10 mouse cellular contexts compared by ENCODE assay signal in the genomic region with DNA sequence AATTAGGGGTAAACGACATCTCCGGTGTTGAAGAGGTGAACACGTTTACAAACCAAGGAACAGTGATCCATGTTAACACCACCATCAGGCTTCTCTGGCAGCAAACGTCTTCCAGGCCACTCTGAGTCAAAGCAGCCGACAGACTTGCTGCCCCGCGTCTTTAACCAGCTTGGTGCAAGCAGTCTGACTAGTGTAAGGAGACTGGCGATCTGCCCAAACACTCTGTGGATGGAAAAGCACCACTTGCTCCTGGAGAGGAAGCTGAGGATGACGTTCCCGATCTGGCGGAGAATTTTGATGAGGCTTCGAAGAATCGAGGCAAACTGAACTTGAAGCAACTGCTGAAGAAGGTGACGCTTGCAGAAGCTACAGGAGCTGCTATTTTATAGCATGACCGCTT. TPM values are rescaled to one million over a fixed set of nuclear protein-coding genes. Genes with fewer than 3 reads are reported as not detected.
A peak's percentile ranks its signal among the peaks of the same experiment; 100 is the strongest.
DNase-seq lines count a peak whose midpoint lies in the region; ATAC-seq and TF ChIP-seq lines count a peak whose summit lies in the region.
"Had no signal": no experiment of that assay in that cellular context is flagged by ENCODE, and none has a peak within 500 bp of the region (broad histone marks: within the 10 kb centered on the region; RNA-seq: fewer than 3 reads in every experiment).

No protein-coding gene starts in this region.

- DNase-seq in cerebellum, postnatal 14 days: peak; percentile 51 to 54
- no peak for DNase-seq in cerebellum, adult 9-10 months
- peak; percentile 24 for DNase-seq in kidney, postnatal 0 days (ENCODE audit: low spot score)
- no peak for DNase-seq in kidney, adult 11 months
- DNase-seq in 3134 (ENCODE audit: extremely low read depth, insufficient read length, low spot score): peak; percentile 24
- peak; percentile 67 for DNase-seq in limb, embryonic 14.5 days (ENCODE audit: low spot score)
- DNase-seq in c-Kit-positive CD71-positive TER-119-positive erythroid progenitor cells, embryonic 14.5 days (ENCODE audit: low spot score): no peak
- DNase-seq: cerebellum, adult 11-12 months had no signal

- ATAC-seq in kidney, postnatal 0 days (replicated peaks; ENCODE audit: low FRiP score, low read depth): no peak
- ATAC-seq in limb, embryonic 14.5 days (ENCODE audit: low FRiP score, low read depth): no peak
- ATAC-seq in erythroid progenitor cell, adult 5-6 weeks (replicated peaks; ENCODE audit: low FRiP score, poor library complexity, severe bottlenecking): no peak
- ATAC-seq: liver, embryonic 12.5 days had no signal

- 63% methylated on average over 15 of the region's 15 CpGs for WGBS in kidney, postnatal 0 days
- WGBS in limb, embryonic 14.5 days: 45% methylated on average over 15 of the region's 15 CpGs

- no peak for TF ChIP-seq POLR2A in limb, embryonic 14.5 days (IDR thresholded peaks at IDR 0.05; ENCODE audit: borderline replicate concordance, extremely low read depth, insufficient read depth, insufficient read length)

- H3K9ac ChIP-seq in kidney, postnatal 0 days (ENCODE audit: low read depth, low read length): no peak overlapping the region
- H3K9ac ChIP-seq in limb, embryonic 14.5 days (ENCODE audit: low read depth, low read length, severe bottlenecking): no peak overlapping the region
- H3K9ac ChIP-seq: liver, embryonic 12.5 days had no signal

- no peaks in the 10 kb centered on the region for H3K9me3 ChIP-seq in kidney, postnatal 0 days (replicated peaks; ENCODE audit: low read length)
- H3K9me3 ChIP-seq in limb, embryonic 14.5 days (ENCODE audit: control insufficient read depth, low read length): no peaks in the 10 kb centered on the region
- H3K9me3 ChIP-seq: liver, embryonic 12.5 days had no signal

- H3K4me3 ChIP-seq in kidney, postnatal 0 days (replicated peaks; ENCODE audit: low read depth, low read length): no peak overlapping the region
- H3K4me3 ChIP-seq in limb, embryonic 14.5 days (replicated peaks; ENCODE audit: low read length): no peak overlapping the region
- H3K4me3 ChIP-seq: liver, embryonic 12.5 days had no signal

- H3K27ac ChIP-seq in kidney, postnatal 0 days: no peak overlapping the region
- H3K27ac ChIP-seq in limb, embryonic 14.5 days (replicated peaks; ENCODE audit: low read depth, low read length): peak overlapping the region; percentile 48; the same call in 1 of the 2 replicates

- no peaks in the 10 kb centered on the region for H3K36me3 ChIP-seq in kidney, postnatal 0 days (ENCODE audit: insufficient read depth, low read length)
- H3K36me3 ChIP-seq in limb, embryonic 14.5 days (ENCODE audit: control insufficient read depth, insufficient read depth, low read length): no peaks in the 10 kb centered on the region
- H3K36me3 ChIP-seq: liver, embryonic 12.5 days had no signal

- H3K27me3 ChIP-seq in kidney, postnatal 0 days (ENCODE audit: insufficient read depth, low read length): no peaks in the 10 kb centered on the region
- no peaks in the 10 kb centered on the region for H3K27me3 ChIP-seq in limb, embryonic 14.5 days (ENCODE audit: control insufficient read depth, insufficient read depth, low read length)
- H3K27me3 ChIP-seq: liver, embryonic 12.5 days had no signal

- H3K4me2 ChIP-seq in kidney, postnatal 0 days (ENCODE audit: low read length): no peak overlapping the region
- H3K4me2 ChIP-seq in limb, embryonic 14.5 days (replicated peaks; ENCODE audit: low read depth, low read length, severe bottlenecking): no peak overlapping the region
- H3K4me2 ChIP-seq: liver, embryonic 12.5 days had no signal

- TF ChIP-seq CTCF in kidney, postnatal 0 days (IDR thresholded peaks at IDR 0.05; ENCODE audit: low read depth): no peak

- no peaks in the 10 kb centered on the region for H3K4me1 ChIP-seq in kidney, postnatal 0 days (replicated peaks; ENCODE audit: insufficient read depth, low read length)
- H3K4me1 ChIP-seq in limb, embryonic 14.5 days (ENCODE audit: control insufficient read depth, insufficient read depth, low read length): peaks cover 26% of the 10 kb centered on the region

RNA-seq across cellular contexts. Expression of a gene that starts 57.5 kb away (rescaled TPM):
- polyA plus RNA-seq in kidney, postnatal 0 days (2015; fragmentation: Nextera tagmentation; extraction: Ambion mirVana): 7.0 and 7.8 TPM in 2 replicates
- 17.8 and 23.0 TPM in 2 replicates for polyA plus RNA-seq in limb, embryonic 14.5 days (2012; rRNA removed)
- polyA plus RNA-seq in limb, embryonic 14.5 days (2014; fragmentation: Nextera tagmentation; extraction: Ambion mirVana): 19.8 and 22.8 TPM in 2 replicates
- total RNA-seq in erythroid progenitor cell, adult 5-6 weeks (2015; ENCODE audit: low replicate concordance): 129 and 136 TPM in 2 replicates
- 166 and 173 TPM in 2 replicates for total RNA-seq in erythroid progenitor cell, adult 5-6 weeks (2017; ENCODE audit: low replicate concordance)

Comparison
In these comparisons a context has a peak if more than half of its experiments do, and no peak if none do; other contexts are left out.
1. DNase-seq: peak in cerebellum, postnatal 14 days (2 of 2), kidney, postnatal 0 days (single experiment), 3134 (single experiment) and limb, embryonic 14.5 days (single experiment); none in cerebellum, adult 9-10 months (single experiment), kidney, adult 11 months (single experiment) and c-Kit-positive CD71-positive TER-119-positive erythroid progenitor cells, embryonic 14.5 days (single experiment).